Mouse (Mus musculus): ENCODE results near the gene March8.

Gene March8

GRCm38 (mm10) chr6:116374136-116374535 is 36.3 kb downstream of the March8 start:
- DNase-seq (ENCODE audit: low spot score) = no peak

DNA sequence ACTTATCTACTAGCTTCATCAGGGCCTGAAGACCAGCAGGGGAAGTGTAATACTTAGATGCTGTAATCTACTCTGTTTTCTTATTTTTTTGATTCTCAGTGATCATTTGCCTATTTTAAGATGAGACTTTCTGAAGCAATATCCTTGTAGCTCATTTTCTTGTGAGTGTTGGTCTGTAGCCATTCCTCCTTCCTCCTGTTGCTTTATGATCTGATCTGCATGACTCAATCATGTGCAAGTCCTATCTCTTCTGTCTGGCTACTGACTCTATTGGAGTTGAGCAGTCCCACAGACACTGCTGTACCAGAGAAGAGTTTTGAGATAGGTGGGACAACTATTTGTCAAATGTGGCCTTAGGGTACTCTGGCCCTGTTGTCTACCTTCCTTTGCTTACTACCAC is 36.8 kb downstream of the March8 start:
- DNase-seq (ENCODE audit: low spot score) = no peak

DNA sequence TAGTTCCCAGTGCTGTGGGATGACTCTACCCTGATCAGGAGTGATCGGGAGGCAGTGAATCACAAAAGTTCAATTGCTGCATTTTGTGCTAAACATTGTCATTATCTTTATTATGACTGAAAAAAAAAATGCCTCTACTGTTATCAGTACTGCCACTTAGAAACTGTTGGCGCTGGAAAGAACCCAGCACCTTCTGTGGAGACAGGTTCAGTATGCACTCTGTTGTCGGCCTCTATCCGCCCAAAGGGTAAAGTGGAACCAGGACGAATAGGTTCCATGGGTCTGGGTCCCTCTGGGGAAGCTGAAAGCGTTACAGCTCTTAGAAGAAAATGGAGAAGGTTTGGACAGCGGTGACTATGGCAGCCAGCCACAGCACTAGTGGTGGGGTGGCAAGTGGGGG is 41.1 kb downstream of the March8 start:
- DNase-seq (ENCODE audit: low spot score) = no peak

DNA sequence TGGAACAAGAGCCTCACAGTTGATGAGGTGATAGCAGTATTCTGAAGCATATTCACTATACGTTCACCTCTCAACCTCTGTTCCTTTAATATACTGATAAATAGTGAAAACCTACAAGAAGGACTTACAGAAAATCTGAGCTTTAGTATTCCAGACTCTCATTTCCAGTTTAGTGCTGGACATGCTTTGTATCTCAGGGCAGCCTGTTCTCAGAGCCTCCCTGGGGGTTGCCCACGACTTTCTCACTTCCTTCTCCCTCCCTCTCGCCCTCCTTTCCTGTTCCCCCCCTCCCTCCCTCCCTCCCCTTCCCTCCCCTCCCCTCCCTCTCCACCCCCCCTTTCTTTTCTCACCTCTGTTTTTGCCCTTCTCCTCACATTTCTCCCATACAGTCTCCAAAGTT is 42.3 kb downstream of the March8 start:
- DNase-seq (ENCODE audit: low spot score) = no peak

DNA sequence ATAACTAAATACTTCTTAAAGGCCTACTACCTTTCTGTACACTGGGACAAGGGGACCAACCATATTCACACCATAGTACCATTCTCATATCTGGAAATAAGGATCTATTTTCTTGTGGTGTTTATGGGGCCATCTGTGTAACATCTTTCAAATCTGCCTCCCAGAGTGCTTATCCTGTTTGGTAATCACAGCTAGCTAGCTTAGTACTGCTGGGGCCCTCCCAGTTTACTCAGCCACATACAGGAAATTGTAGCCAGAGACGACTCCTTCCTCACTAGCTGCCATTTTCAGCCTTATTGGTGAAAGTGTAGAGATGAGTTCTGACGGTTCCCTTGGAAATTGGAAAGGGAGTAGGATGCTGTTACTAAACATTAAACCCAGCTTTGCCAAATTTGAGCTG is 43.8 kb downstream of the March8 start:
- DNase-seq (ENCODE audit: low spot score) = no peak

DNA sequence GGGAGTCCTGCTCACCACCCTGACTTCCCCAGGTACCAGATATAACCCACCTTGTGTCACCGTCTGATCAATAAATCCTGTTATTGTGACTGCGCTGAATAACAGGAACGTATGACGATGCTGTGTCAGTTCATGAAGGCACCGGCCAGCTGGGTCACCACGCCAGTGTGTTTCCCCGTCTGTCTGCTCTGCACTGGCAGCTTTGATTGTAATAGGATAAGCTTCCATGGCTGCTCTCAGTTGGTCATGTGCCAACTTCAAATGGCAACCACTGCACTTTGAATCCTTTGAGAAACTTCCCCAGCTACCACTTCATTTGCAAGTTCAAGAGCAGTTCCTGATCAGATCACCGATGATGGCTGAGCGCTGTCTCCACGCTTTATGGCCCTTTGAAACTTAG is 45.8 kb downstream of the March8 start:
- no peak for DNase-seq (ENCODE audit: low spot score)

DNA sequence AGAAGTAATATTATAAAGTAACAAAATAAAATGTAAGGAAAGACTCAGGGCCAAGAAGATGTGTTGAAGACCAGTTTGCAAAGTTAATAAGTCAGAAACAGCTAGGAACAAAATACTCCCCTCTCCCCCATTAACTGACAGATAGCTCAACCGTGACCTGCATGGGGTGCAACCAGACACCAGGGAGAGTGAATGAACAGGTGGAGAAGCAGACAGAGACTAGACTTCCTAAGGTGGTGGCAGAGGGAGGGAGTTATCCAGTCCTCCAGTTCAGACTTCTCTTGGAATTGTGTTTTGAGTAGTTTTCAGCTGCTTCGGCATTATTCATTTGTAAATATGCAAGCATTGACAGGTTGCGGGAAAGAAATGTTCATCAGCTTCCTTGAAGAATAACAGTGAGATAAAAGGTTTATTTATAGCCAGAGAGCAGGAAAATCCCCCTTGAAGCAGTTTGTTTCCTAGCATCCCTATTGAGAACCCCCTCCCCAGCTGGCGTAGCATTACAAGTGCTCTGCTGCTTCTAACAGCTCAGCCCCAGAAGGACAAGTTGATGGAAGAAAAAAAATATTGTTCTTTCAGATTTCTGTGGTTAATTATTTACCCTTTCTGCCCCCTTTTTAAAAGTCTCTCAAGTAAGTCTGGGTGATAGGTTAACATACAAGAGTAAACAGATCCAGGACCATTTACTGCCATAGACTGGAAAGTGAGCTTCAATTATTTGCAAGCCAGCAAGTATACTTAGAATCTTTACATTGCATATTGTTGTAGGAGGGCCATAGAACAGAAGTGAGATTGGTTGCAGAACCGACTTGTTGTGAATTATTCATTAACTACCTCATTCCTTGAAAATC is 47.6 kb downstream of the March8 start:
- DNase-seq (ENCODE audit: low spot score) = no peak

GRCm38 (mm10) chr6:116386045-116386415 is 48.2 kb downstream of the March8 start:
- DNase-seq (ENCODE audit: low spot score) = no peak

DNA sequence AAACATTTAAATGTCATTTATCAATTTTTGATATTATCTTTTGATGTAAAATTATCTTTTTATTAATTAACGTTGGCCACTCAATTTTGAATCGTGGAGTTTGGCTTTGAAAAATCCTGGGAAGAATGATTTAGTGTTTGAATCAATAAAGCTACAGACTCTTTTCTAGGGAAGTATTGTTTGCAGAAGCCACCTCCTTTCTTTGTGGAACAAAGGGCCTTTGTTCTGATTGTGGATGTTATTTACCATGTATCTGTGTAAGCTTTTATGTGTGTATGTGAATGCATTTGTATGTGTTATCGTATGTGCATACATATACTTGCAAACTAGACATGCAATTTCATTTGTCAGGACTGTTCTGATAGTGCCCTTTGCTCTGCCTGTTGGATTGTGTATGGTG is 48.7 kb downstream of the March8 start:
- DNase-seq (ENCODE audit: low spot score) = no peak

GRCm38 (mm10) chr6:116388068-116388467 is 50.2 kb downstream of the March8 start:
- no peak for DNase-seq (ENCODE audit: low spot score)

- DNase-seq (ENCODE audit: low spot score) = no peak
Observed at GRCm38 (mm10) chr6:116389481-116389880, 51.7 kb downstream of the March8 start.

DNA sequence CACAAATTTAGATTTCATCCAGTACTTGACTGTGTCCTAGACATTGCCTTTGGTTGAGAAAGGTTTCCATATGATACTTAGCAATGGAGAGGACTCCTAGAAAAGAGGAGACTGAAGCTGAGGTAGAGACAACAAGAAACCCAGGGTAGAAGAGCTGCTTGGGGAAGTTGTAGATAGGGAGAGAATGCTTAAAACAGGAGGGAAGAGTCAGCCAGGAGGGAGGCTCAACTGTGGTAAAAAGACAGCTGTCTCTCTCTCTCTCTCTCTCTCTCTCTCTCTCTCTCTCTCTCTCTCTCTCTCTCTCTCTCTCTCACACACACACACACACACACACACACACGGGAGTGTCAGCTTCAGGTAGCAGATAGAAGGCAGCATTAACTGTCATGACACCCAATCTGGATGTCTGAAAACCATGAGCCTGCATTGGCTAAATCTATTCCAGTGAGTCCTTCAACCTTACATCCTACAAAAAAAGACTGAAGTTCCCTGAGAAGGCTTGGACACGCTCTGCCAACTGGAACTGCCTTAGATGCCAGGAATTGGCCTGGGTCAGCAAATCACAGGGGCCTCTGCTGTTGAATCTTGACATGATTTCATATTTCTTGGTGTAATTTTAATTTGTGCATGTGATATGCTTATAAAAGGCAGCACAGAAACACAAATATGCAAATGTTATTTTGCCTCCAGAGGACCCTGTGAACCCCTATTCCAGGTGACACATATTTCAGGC is 57.3 kb downstream of the March8 start:
- no peak for DNase-seq (ENCODE audit: low spot score)

GRCm38 (mm10) chr6:116397621-116398020 is 59.8 kb downstream of the March8 start:
- no peak for DNase-seq (ENCODE audit: low spot score)

- DNase-seq (ENCODE audit: low spot score) = no peak
Observed at GRCm38 (mm10) chr6:116398136-116398535, 60.3 kb downstream of the March8 start.

GRCm38 (mm10) chr6:116401746-116402423 is 64.1 kb downstream of the March8 start:
- DNase-seq (ENCODE audit: low spot score) = no peak

- DNase-seq (ENCODE audit: low spot score) = no peak
Observed at GRCm38 (mm10) chr6:116402426-116402825, 64.6 kb downstream of the March8 start.

GRCm38 (mm10) chr6:116405243-116405642 is 67.4 kb downstream of the March8 start:
- no peak for DNase-seq (ENCODE audit: low spot score)

- DNase-seq (ENCODE audit: low spot score) = no peak
Observed at GRCm38 (mm10) chr6:116405715-116406114, 67.9 kb downstream of the March8 start.

GRCm38 (mm10) chr6:116406152-116406551 is 68.3 kb downstream of the March8 start:
- DNase-seq (ENCODE audit: low spot score) = no peak

GRCm38 (mm10) chr6:116406680-116407079 is 68.9 kb downstream of the March8 start:
- DNase-seq (ENCODE audit: low spot score) = no peak

GRCm38 (mm10) chr6:116407216-116407615 is 69.4 kb downstream of the March8 start:
- no peak for DNase-seq (ENCODE audit: low spot score)

- DNase-seq (ENCODE audit: low spot score) = no peak
Observed at GRCm38 (mm10) chr6:116407956-116408657, 70.3 kb downstream of the March8 start.

All from layer of hippocampus, adult 11-12 months (tissue).